Mouse (Mus musculus): ENCODE measurements around the gene Vmn2r25.
"Not testable (repeated sequence)": the region's sequence is repeated elsewhere in the genome, so short reads cannot be mapped to it uniquely, and the experiment has no call there.

The Vmn2r25 gene

GRCm38 (mm10) chr6:123853363-123853762 is at the start of gene Vmn2r25:
Gene Vmn2r25, minus strand, starts transcription at chr6:123853463.
- not testable (repeated sequence) for DNase-seq (ENCODE audit: low read depth)

DNA sequence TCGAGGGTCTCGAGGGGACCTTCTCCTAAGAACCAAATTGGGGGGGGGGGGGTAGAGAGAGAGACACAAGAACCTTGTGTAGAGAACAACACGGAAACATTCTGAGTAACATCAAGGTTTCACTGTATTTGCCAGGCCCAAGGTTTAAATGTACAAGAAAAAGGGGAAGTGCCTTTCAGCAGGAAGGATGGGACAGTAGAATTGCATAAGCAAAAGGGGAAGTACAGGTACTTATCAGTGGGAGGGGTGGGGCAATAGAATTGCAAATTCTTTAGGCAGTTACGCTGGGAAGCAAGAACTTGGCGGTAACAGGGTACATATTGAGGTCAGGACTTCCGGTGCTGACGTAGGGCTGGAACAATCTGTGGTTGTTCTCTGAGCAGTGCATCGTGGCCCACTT is 33.3 kb downstream of the Vmn2r25 start:
- DNase-seq (ENCODE audit: low read depth), result no peak

DNA sequence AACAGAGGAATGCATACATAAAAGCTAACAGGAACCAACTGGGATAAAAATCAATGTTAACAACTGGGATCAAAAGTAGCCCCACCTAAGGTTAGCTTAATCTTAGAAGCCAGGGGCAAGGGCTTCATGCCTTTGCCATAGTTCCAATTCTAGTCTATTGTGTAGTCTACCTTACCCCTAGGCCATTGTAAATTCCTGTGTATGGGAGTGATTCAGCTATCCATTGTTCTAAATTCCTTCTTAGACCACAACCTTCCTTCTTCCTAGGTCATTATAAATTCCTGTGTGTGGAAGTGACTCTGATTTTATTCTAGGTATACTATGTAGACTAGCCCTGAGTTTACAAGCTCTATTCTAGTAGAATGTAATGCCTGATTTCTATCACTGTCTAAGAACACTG is 43.0 kb downstream of the Vmn2r25 start:
- not testable (repeated sequence) for DNase-seq (ENCODE audit: low read depth)

DNA sequence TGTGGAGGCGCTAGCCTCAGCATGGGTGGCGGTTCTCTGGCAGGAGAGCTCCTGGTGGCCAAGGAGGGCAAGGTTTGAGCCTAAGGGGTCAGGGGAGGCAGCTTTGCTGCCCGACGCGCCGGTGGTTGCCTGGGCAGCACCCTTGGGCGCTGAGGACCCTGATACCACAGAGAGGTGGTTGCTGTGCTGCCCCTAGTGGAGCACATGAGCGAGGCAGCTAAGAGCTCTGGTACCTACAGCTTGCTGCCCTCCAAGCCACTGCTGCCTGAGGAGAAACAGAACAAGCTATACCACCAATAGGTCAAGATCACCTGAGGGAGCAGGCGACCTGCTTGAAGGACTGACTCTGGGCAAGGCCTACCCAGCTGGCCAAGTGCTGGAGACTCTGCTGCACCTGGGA is 59.5 kb downstream of the Vmn2r25 start:
- no peak for DNase-seq (ENCODE audit: low read depth)

DNA sequence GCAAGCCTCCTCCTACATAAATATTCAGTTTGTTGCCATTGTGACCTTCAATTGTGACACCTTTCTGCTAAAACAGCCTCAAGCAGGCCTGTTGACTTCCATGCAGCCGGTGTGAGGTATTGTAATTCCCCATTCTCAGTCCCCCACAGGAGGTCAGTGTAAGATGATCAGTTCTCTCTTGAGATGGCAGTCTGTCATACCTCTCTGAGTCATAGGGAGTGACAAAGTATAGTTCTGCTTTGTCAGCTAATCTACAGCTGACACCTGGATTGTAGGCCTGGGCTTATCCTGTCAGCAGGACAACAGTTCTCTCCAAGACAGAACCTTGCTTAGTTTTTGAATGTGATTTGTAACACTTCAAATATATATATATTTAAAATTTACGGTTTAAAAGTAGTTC is 68.4 kb downstream of the Vmn2r25 start:
- no peak for DNase-seq (ENCODE audit: low read depth)

GRCm38 (mm10) chr6:123778579-123778978 is 74.7 kb downstream of the Vmn2r25 start, which contains the start of gene Vmn2r24:
Gene Vmn2r24, plus strand, starts transcription at chr6:123778879.
- DNase-seq (ENCODE audit: low read depth), result no peak

All from induced T-regulatory cell, adult 2 months (primary cell).